Mouse (Mus musculus): ENCODE results near the gene 2610318N02Rik.

DNA sequence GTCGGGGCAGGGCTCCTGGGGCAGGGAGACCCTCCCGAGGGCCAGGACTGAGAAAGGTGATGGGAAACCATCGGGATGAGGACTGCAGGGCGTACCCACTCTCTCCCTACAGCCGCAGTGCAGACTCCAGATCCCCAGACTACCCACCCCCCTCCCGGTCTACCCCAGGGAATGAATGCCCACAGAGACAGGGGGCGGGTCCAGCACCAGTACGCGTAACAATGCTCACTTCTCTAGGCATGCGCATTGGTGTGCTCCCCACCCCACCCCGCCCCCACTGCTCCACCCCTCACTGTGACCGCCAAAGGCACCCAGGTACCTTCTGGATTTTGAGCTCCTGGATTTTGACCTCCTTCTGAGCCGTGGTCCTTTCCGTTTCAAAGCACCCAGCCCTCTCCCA, 3.4 kb downstream of the 2610318N02Rik start:
- TF ChIP-seq CTCF (IDR thresholded peaks at IDR 0.05; ENCODE audit: low read depth, low read length) (no peak), GATA1 (IDR thresholded peaks at IDR 0.05; ENCODE audit: borderline replicate concordance, low read length) (no peak)
